Mouse (Mus musculus) heart, postnatal 10 days (tissue): Measurements from ENCODE around the gene Sugt1. TPM values are rescaled to one million over a fixed set of nuclear protein-coding genes. Genes with fewer than 3 reads are reported as not detected.

Source experiments
- DNase-seq, 2 experiments: peaks; one replicate each; pipeline ENCODE4 v3.0.0; 2021
- intact Hi-C: fragments of 180-260 bp; cut with DNase I; formaldehyde crosslinking; loops from one replicate; pipeline ENCODE4 v1.15.1; 2025
- total RNA-seq, 2 experiments: library from RNA; stranded (reverse); gene quantifications; 2 replicates each; pipeline ENCODE4 v1.2.3; 2021

Sugt1 gene
- total RNA-seq, result 10 to 100 TPM; 83.3 to 89.9 TPM

DNA sequence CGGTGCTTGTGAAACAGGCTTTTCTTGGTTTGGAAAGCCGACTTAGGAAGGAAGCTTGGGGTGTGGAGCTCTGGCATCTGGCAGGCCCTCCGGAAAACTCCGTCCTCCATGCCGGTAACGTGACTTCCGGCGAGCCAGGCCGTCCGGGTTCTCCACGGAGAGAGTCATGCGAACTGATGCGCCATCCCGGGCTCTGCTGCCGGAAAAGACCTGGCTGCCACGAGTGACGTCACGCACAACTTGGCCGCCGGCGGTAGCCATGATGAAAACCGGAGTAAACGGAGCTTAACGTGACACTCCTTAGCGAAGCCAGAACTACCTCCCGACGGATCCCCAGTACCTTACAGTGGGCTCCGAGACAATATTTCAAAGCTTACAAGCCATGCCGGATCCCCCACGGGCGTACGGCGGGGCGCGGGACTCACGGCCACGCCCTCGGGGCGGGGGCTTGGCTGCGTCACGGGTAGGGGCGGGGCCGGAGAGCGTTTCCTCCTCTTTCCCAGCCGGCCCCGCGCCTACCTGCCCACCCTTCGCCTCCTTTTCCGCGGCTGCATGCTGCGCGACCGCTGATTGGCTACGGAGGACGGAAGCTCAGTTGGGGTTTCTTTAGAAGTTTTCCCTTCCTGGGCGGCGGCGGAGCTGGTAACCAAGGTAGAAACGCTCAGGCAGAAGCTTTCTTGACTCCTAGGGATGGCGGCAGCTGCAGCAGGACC is at the start of gene Sugt1:
Sugt1 (plus strand) TSS at position 553 of the 713 bp plus-strand sequence.
- intact Hi-C loops, result loop anchor here (2.0 kb wide), 1 partner anchor 106 kb away; the partner anchor contains the start of genes Elf1 and Wbp4
- peak; percentile 96 to 97 for DNase-seq

- intact Hi-C loops, result loop anchor here (10.0 kb wide), 1 partner anchor 53 kb away; the partner anchor contains the start of genes Elf1 and Wbp4
- no peak for DNase-seq
Measured at GRCm38 (mm10) chr14:79537921-79538320, 49.6 kb upstream of the Sugt1 start.

- no peak for DNase-seq
- intact Hi-C loops, result no loop called here
Measured at GRCm38 (mm10) chr14:79541606-79542005, 45.9 kb upstream of the Sugt1 start.

DNA sequence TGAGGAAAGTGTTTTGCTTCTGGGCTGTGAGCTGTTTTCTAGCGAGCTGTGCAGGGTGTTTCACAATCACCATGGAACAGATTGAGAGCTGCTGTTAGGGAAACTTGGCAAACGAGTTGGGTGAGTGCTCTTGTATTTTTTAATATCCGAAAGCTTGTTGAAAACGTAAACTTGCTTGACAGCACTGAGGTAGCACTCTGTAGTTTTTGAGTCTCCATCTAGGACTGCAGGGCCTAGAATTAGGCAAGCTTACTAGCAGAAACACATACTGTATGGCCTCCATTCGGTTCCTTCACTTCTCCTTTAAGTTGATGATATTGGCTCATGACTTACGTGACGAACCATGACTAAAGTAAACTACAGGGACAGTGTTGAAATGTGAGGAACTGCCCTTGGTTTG is 38.1 kb upstream of the Sugt1 start:
- DNase-seq, result peak; percentile 58 to 59
- intact Hi-C loops, result no loop called here

GRCm38 (mm10) chr14:79551929-79552328 is 35.6 kb upstream of the Sugt1 start:
- DNase-seq, result no peak
- intact Hi-C loops, result no loop called here

GRCm38 (mm10) chr14:79552854-79553253 is 34.6 kb upstream of the Sugt1 start:
- no peak for DNase-seq
- intact Hi-C loops, result no loop called here

DNA sequence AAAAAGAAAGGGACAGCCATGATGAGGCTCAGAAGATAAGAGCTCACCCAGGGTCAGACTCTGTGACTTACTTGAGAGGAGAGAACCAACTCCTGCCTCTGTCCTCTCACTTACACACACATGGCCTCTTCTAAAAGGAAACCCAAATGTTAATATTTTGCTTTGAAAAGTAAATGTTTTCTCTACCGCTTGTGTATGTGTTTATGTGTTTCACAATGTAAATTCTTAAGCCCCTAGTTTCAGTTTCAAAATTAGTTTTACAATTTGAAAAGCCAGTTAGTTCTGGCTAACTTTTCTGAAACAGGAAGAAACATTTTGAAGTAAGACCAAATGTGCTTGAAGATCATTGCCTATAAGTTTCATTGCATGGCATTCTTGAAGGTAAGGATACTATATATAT is 29.7 kb upstream of the Sugt1 start:
- intact Hi-C loops, result no loop called here
- no peak for DNase-seq

- intact Hi-C loops, result loop anchor here (2.0 to 5.0 kb wide), 3 partner anchors 40 to 170 kb away; partner anchors contain the start of gene Naa16
- DNase-seq, result peak; percentile 67 to 74
Measured at GRCm38 (mm10) chr14:79562745-79563144, 24.7 kb upstream of the Sugt1 start.

DNA sequence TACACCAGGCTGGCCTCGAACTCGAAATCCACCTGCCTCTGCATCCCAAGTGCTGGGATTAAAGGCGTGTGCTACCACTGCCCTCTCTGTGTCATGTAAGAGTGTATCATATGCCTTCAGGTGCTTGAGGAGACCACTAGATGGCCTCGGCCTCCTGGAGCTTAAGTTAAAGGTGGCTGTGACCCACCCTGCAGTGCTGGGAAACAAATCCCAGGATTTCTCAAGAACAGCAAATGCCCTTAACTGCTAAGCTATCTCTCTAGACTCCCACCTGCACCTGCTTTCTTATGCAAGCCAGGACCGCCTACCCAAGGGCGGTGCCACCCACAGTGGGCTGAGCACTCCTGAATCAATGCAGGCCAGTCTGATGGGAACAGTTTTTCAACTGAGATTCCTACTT is 22.7 kb upstream of the Sugt1 start:
- intact Hi-C loops, result loop anchor here (5.0 kb wide), 2 partner anchors 42 to 172 kb away; partner anchors contain the start of gene Naa16

GRCm38 (mm10) chr14:79573482-79574191 is 13.9 kb upstream of the Sugt1 start:
- intact Hi-C loops, result no loop called here
- no peak for DNase-seq

More for the DNA sequence above, 22.7 kb upstream of the Sugt1 start:
- DNase-seq, result no peak

GRCm38 (mm10) chr14:79574361-79574760 is 13.1 kb upstream of the Sugt1 start:
- no peak for DNase-seq
- intact Hi-C loops, result no loop called here

DNA sequence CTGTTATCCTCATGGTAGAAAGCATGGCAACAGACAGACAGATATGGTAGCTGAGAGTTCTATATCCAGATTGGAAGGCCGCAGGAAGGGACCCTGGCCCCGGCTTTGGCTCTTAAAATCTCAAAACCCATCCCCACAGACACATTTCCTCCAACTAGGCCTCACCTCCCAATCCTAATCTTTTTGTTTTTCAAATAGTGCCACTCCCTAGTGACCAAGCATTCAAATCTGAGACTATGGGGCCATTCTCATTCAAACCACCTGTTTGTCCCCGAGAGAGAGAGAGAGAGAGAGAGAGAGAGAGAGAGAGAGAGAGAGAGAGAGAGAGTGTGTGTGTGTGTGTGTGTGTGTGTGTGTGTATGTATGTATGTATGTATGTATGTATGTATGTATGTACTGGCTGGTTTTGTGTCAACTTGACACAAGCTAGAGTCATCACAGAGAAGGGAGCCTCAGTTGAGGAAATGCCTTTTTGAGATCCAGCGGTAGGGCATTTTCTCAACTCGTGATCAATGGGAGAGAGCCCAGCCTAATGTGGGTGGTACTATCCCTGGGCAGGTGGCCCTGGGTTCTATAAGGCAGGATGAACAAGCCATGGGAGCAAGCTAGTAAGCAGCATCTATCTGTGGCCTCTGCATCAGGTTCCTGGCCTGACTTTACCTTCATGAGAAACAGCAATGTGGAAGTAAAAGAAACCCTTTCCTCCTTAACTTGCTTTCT is 3.8 kb upstream of the Sugt1 start:
- no peak for DNase-seq
- intact Hi-C loops, result no loop called here

- DNase-seq, result no peak
- intact Hi-C loops, result loop anchor here (2.0 kb wide), 1 partner anchor 106 kb away; the partner anchor contains the start of genes Elf1 and Wbp4
Measured at GRCm38 (mm10) chr14:79586499-79587138, 872 bp upstream of the Sugt1 start.

DNA sequence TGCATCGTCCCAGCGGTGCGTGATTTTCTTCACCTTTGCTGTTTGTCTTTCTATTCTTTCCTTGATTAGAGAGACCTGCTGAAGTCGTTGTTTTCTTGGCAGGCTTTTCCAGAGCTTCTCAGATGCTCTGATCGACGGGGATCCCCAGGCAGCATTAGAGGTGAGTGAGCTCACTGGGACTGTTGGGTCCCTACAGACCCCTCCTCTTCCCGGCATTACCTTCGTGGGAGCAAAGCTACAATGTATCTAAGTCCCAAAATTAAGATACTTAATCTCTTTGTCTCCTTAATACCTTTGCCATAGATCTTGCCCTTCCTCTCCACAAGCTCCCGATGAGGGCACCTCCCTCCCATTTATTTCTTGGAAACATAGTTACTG is 350 bp downstream of the Sugt1 start:
- intact Hi-C loops, result loop anchor here (2.0 kb wide), 1 partner anchor 107 kb away; the partner anchor contains the start of genes Elf1 and Wbp4
- no peak for DNase-seq

DNA sequence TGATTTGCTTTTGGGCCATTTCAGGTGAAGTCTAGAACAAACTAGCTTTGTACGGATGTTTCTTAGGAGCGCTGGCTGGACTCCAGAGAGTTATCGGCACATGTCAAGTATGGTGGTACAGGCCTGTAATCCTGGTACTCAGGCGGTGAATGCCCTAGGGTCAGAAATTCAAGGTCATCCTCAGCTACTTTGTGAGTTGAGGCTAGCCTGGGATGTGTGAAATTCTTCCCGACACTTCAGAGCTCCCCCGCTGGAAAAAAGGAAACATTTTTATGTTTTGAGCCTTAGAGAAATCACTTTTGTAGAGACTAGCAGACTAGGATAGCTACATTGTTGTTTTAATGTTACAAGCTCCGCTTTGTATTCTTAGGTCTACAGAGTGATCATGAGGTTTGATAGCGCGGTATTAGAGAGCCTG is 1.1 kb downstream of the Sugt1 start:
- peak in 1 of 2 experiments; percentile 24 for DNase-seq
- intact Hi-C loops, result no loop called here

DNA sequence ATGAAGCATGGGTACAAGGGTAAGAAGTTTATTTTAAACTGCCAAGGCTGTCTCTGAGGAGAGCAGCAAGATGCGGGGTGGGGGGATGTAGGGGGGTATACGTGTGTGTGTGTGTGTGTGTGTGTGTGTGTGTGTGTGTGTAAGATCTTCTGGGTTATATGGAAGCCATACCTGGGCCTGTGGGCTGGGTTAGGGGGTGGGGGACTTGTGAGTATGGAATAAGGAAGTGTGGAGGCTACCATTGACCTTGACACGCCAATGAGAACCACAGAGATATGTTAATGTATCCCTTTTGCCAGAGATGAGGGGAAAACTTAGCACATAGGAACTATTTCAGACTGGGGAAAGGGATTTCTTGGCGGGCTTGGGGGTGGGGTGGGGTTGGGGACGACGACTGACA is 1.9 kb downstream of the Sugt1 start:
- DNase-seq, result no peak
- intact Hi-C loops, result no loop called here

GRCm38 (mm10) chr14:79590916-79591315 is 3.4 kb downstream of the Sugt1 start:
- DNase-seq, result no peak
- intact Hi-C loops, result no loop called here

DNA sequence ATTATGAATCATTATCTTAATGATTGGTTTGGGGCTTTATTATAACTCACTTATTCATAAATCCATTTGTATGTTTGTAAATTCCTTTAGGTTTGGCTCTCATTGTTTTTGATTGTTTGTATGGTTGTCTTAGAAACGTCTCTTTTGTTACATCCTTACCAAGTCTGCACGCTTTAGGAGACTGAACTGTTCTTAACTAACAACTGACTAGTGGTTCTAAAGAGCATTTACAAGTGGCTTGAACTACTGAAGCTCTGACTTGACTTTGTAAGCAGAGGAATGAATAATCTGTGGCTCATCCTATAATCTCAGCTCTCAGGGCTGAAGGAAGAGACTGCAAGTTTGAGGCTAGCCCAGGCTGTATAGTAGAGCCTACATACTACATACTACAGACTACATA is 4.1 kb downstream of the Sugt1 start:
- no peak for DNase-seq
- intact Hi-C loops, result no loop called here

GRCm38 (mm10) chr14:79594069-79594468 is 6.6 kb downstream of the Sugt1 start:
- no peak for DNase-seq
- intact Hi-C loops, result no loop called here

GRCm38 (mm10) chr14:79596602-79597001 is 9.1 kb downstream of the Sugt1 start:
- no peak for DNase-seq
- intact Hi-C loops, result no loop called here

DNA sequence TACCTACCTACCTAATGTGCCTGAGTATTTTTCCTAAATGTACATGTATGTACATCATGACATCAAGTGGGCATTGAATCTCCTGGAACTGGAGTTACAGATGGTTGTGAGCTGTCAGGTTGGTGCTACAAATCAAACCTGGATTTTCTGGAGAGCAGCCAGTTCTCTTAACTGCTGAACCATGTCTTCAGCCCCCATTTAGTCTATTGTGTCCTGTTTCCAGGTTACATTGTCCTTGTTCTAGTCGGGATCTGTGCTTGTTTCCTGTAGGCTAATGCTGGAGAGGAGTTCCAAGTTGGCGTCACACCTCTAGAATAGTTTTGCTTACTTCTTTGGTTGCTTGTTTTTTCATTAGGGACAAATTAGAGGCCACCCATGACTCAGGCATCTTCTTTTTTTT is 18.4 kb downstream of the Sugt1 start:
- intact Hi-C loops, result no loop called here
- DNase-seq, result peak; percentile 8 to 31
